Mouse (Mus musculus) yolk sac, embryonic 10.5 days (tissue): ENCODE measurements around the gene Creb1.
"Not testable (repeated sequence)": the region's sequence is repeated elsewhere in the genome, so short reads cannot be mapped to it uniquely, and the experiment has no call there.

Experiments
- DNase-seq: peaks from one replicate; pipeline ENCODE4 v3.0.0-alpha.2; 2017; ENCODE audit warnings: low spot score

Gene Creb1

GRCm38 (mm10) chr1:64618226-64618625 is 85.8 kb downstream of the Creb1 start:
- DNase-seq = no peak

GRCm38 (mm10) chr1:64621116-64621515 is 88.7 kb downstream of the Creb1 start:
- DNase-seq = no peak

- no peak for DNase-seq
Measured at GRCm38 (mm10) chr1:64623558-64624435, 91.4 kb downstream of the Creb1 start.

GRCm38 (mm10) chr1:64625214-64625613 is 92.8 kb downstream of the Creb1 start:
- no peak for DNase-seq

DNA sequence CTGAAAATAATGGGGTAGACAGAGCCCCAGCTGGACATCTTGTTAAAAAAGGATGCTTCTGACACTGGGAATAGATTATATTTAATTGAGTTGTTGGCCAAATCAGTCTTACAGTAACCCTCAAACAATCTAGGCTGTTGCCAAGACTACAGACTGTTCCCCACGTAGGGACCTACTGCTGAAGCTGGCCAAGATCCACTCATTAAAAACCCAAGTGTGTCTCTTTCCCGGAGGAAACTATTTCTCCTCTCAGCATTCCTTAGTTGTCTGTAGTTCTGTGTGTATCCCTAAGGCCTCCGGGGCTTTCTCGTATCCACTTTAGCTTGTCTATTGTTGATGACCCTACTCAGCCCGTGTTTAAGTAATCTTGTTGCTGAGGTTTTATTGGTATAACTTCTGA is 99.1 kb downstream of the Creb1 start:
- no peak for DNase-seq

DNA sequence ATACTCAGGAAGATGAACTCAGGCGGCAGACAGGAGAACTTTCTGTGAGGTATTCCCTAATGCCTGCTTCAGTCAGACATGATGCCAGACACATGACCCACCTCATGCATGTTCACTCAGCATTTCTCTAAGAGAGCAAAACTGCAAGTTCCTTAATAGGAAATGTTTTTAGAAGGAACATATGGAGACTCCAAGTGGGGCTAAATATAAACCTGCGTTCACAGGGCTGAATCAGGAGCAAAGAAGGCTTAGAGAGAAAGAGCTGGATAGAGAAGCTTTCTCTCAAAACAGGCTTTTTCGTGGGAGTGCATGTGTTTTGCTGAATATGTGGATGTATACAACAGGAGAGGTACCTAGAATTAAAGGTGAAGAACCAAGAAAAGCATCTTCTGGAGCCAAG is 100.8 kb downstream of the Creb1 start:
- no peak for DNase-seq

- no peak for DNase-seq
Measured at GRCm38 (mm10) chr1:64635624-64636023, 103.2 kb downstream of the Creb1 start.

- no peak for DNase-seq
Measured at GRCm38 (mm10) chr1:64639279-64639678, 106.8 kb downstream of the Creb1 start.

- no peak for DNase-seq
Measured at GRCm38 (mm10) chr1:64641069-64641468, 108.6 kb downstream of the Creb1 start.

DNA sequence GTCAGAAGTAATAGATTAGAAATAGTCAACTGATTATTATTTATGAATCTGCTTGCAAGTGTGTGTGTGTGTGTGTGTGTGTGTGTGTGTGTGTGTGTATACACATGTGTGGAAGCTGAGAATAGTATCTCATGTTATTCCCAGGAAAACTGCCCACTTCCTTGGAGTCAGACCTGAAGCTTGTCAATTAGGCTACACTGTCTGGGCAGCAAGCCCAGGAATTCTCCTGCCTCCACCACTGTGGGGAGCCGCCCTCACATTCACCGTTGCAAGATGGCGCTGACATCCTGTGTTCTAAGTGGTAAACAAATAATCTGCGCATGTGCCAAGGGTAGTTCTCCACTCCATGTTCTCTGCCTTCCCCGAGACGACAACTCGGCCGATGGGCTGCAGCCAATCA is 110.1 kb downstream of the Creb1 start:
- DNase-seq = not testable (repeated sequence)

- no peak for DNase-seq
Measured at GRCm38 (mm10) chr1:64644513-64644912, 112.1 kb downstream of the Creb1 start.

- DNase-seq = no peak
Measured at GRCm38 (mm10) chr1:64649362-64650124, 117.1 kb downstream of the Creb1 start.

DNA sequence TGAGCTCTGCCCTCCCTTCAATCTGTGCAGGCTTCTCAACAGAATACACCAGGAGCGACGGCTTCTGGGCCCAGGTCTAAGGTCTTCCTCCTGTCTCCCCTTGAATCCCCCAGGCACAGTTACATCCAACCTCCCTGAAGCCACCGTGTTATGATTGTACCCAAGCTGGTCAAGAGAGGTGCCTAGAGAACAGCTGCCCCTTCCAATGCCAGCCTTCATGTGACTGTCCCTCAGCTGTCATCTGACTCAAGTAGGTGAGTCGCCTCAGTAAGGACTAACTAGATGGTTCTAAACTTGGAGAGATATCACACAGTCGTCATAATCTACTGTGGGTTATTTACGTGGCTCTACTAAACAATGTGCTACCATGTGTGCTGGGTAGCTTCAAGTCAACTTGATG is 121.3 kb downstream of the Creb1 start:
- no peak for DNase-seq
